Mouse (Mus musculus): ENCODE results near the gene Cby1. TPM values are rescaled to one million over a fixed set of nuclear protein-coding genes. Genes with fewer than 3 reads are reported as not detected.

Cby1 gene
- 59.9 and 60.3 TPM in 2 replicates for polyA plus RNA-seq (2016; fragmentation: Nextera tagmentation; extraction: Ambion mirVana)

DNA sequence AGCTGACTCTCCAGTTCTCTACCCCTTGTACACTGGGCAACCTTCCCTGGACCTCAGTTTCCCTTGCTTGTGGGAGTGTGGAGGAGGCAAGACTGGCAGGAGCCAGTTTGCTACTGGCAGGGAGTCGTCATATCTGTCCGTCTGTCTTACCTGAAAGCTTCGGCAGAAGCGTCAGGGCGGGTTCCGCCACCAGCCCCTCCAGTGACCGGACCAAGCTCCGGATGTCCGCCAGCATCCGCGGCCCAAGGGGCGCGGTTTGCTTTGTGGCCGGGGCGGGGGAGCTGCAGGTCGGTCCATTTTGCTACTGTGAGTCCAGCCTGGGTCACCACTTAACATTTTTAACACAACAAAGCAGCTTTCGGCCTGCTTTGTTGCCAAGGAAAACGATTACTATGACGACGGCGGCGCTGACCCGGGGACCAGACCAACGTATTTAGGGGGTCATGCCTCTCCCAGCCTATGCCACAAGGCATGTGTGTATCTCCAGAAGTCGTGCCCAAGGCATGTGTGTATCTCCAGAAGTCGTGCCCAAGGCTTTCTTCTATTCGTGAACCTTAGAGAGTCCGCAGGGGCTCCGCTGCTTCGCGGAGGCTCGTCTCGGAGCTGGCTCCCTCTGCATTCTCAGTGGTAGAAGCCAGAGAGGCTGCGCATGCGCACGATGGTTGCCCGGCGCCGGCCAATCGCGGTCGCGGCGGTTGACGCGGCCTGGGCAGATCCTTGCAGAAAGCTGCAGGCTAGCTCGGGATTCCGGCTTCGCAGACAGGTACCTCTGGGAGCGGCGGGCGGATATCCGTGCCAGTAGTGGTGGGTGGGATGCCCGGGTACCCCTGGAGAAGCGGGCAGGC is at the start of gene Cby1, which contains the start of gene Fam227a:
TSS of gene Cby1 (plus strand) at position 669 of the 845 bp plus-strand sequence.
TSS of gene Fam227a (minus strand) at position 426 of the 845 bp plus-strand sequence.
- under 1% methylated on average over 55 of the region's 55 CpGs for WGBS
- Histone ChIP-seq H3K27me3 (no peaks in the 10 kb centered on the region), H3K9me3 (no peaks in the 10 kb centered on the region; the same call in 1 of the 2 replicates), H3K4me2 (replicated peaks) (peak within 1 kb of the TSS; percentile 90), H3K9ac (peak within 1 kb of the TSS; percentile 77), H3K4me1 (peaks cover 9% of the 10 kb centered on the region), H3K36me3 (peaks cover 21% of the 10 kb centered on the region), H3K4me3 (peak within 1 kb of the TSS; percentile 61), H3K27ac (peak within 1 kb of the TSS; percentile 89)
- peak; percentile 50; the same call in 1 of the 2 replicates for ATAC-seq (ENCODE audit: insufficient number of reproducible peaks, insufficient read depth, low FRiP score, low TSS enrichment)

DNA sequence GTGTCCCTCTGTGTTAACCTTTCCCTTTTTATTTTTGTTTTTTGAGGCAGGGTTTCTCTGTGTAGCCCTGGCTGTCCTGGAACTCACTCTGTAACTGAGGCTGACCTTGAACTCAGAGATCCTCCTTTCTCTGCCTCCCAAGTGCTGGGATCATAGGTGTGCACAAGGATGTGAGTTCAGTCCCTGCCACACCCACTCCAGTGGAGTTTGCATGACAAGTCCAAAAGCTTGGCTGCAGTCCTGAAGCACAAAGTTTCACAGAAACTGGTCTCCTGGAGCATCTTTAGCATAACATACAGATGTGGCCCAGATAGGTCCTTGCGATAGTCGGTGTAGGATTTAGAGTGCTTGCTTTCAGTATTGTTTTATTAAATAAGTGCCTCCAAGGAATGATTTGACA is 49.8 kb upstream of the Cby1 start:
- Histone ChIP-seq H3K27me3 (peaks cover 10% of the 10 kb centered on the region), H3K4me1 (0 out of 2 replicates have a peak, but pooled peaks cover 4% of the 10 kb centered on the region), H3K9ac (no peak overlapping the region), H3K4me2 (replicated peaks) (no peak overlapping the region), H3K4me3 (no peak overlapping the region), H3K36me3 (peaks cover 10% of the 10 kb centered on the region; the same call in 1 of the 2 replicates), H3K9me3 (peaks cover 7% of the 10 kb centered on the region; the same call in 1 of the 2 replicates), H3K27ac (no peak overlapping the region)
- WGBS = 97% methylated on average over 2 of the region's 2 CpGs
- ATAC-seq (ENCODE audit: insufficient number of reproducible peaks, insufficient read depth, low FRiP score, low TSS enrichment) = no peak

DNA sequence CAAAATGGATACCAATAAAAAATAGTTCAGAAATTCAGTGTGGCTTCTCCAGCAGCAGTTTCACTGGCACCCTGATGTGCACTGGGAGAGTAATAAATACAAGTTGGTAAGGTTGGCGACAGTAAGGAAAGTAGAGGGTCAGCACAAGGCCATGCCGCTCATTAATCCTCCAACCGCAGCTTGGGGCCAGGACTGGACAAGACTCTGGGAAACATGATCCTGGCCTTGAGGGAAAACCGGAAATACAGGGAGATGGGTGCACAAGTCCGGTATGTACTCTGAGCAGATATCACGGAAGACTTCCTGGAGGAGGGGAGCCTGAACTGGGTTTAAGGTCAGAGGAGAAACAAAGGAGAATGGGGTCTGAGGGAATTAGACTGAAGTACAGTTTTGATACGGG is 43.5 kb upstream of the Cby1 start:
- Histone ChIP-seq H3K27me3 (no peaks in the 10 kb centered on the region), H3K4me3 (no peak overlapping the region), H3K4me2 (replicated peaks) (no peak overlapping the region), H3K36me3 (peaks cover 36% of the 10 kb centered on the region), H3K27ac (no peak overlapping the region), H3K9me3 (peaks cover 1% of the 10 kb centered on the region; the same call in 1 of the 2 replicates), H3K4me1 (no peaks in the 10 kb centered on the region), H3K9ac (no peak overlapping the region)
- WGBS = 84% methylated on average over 7 of the region's 7 CpGs
- ATAC-seq (ENCODE audit: insufficient number of reproducible peaks, insufficient read depth, low FRiP score, low TSS enrichment) = no peak

DNA sequence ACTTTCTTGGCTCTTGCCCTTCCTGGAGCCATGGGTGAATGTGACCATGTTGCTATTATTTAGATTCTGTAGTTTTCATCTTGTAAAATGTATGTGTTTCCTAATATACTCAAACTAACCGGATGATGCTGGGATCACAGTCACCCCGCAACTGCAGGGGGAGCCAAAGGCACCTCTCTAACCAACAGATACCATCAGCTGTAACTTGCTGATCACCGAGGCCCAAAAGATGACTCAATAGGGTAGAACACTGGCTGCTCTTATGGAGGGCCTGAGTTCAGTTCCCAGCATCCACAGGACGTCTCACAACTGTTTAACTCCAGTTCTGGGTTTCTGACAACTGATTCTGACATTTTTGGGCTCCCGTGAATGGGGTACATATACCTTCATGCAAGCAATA is 42.3 kb upstream of the Cby1 start:
- H3K36me3 ChIP-seq = peaks cover 38% of the 10 kb centered on the region
- H3K4me2 ChIP-seq (replicated peaks) = no peak overlapping the region
- H3K9me3 ChIP-seq = no peaks in the 10 kb centered on the region
- H3K4me1 ChIP-seq = no peaks in the 10 kb centered on the region
- H3K27ac ChIP-seq = no peak overlapping the region
- no peak overlapping the region for H3K4me3 ChIP-seq
- WGBS = 84% methylated on average over 5 of the region's 5 CpGs
- H3K27me3 ChIP-seq = no peaks in the 10 kb centered on the region
- no peak overlapping the region for H3K9ac ChIP-seq
- ATAC-seq (ENCODE audit: insufficient number of reproducible peaks, insufficient read depth, low FRiP score, low TSS enrichment) = no peak

DNA sequence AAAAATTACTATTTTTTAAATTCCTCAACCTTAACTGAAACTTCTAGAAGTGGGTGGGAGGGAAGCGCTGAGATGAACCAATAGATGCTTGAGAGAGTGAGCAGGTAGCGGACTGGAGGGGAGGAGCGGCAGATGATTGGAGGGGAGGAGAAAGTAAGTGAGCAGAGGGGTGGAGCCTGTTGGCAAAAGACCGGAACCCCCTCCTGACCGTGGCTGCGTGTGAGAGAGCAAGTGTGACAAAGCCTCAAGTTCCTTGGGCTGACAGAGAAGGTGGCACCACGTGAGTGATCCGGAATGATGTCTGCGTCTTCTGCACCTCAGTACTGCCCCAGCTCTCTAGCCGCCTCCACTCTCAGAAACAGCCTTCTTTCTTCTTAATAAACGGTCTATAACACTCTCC is 41.9 kb upstream of the Cby1 start:
- Histone ChIP-seq H3K4me2 (replicated peaks) (no peak overlapping the region), H3K27me3 (no peaks in the 10 kb centered on the region), H3K4me3 (no peak overlapping the region), H3K9me3 (no peaks in the 10 kb centered on the region), H3K36me3 (peaks cover 40% of the 10 kb centered on the region), H3K9ac (no peak overlapping the region), H3K4me1 (no peaks in the 10 kb centered on the region), H3K27ac (no peak overlapping the region)
- WGBS = 83% methylated on average over 11 of the region's 11 CpGs
- ATAC-seq (ENCODE audit: insufficient number of reproducible peaks, insufficient read depth, low FRiP score, low TSS enrichment) = no peak

DNA sequence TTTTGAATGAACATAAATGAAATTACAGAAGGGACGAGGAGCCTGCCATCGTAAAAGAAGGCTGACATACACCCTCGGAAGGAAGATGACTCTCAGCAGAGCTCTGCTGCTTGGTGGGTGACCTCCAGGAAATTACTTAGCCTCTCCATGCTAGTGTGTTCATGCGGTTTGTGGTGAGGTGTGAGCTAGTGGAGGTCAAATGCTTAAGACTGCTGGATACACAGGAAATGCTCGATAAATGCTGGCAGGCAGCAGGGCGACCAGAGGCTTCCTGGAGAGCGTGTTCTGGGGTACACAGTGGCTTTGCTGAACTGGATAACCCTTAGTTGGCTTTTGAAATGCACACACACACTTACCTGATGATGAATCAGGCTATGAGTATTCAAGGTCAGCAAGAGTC is 40.5 kb upstream of the Cby1 start:
- Histone ChIP-seq H3K36me3 (peaks cover 44% of the 10 kb centered on the region), H3K4me3 (no peak overlapping the region), H3K27me3 (no peaks in the 10 kb centered on the region), H3K27ac (no peak overlapping the region), H3K4me2 (replicated peaks) (no peak overlapping the region), H3K9ac (no peak overlapping the region), H3K9me3 (no peaks in the 10 kb centered on the region), H3K4me1 (no peaks in the 10 kb centered on the region)
- WGBS = 88% methylated on average over 7 of the region's 7 CpGs
- ATAC-seq (ENCODE audit: insufficient number of reproducible peaks, insufficient read depth, low FRiP score, low TSS enrichment) = no peak

DNA sequence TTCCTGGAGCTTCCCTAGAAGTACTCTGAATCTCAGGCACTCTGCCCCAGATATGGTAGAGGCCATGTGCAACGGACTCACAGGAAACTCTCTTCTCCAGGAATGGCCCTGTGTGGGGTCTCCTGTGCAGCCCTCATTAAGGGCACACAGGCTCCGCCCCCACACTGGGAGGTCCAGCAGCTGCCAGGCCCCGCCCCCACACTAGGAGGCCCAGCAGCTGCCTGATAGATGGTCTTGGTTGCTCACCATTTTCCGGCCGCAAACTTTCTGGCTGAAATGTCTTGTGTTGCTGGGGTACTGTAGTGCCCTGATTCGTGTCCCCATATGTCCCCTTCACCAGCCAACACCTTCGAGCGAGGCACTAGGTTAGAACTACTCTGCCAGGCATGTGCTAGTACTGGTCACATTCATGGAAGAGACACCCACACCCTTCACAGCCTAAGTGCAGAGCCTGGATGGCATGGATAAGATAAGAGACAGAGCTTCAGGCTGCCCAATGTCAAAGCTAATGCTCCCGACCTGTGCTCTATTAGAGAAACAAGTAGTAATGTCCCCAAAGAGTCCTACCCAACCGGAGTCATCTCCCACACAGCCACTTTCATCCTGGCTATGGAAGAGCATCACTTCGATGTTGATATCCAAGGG is 39.1 kb upstream of the Cby1 start:
- Histone ChIP-seq H3K9me3 (no peaks in the 10 kb centered on the region), H3K9ac (no peak overlapping the region), H3K27me3 (no peaks in the 10 kb centered on the region), H3K27ac (no peak overlapping the region), H3K4me1 (no peaks in the 10 kb centered on the region), H3K4me3 (no peak overlapping the region), H3K4me2 (replicated peaks) (no peak overlapping the region), H3K36me3 (peaks cover 44% of the 10 kb centered on the region)
- no peak for ATAC-seq (ENCODE audit: insufficient number of reproducible peaks, insufficient read depth, low FRiP score, low TSS enrichment)
- 86% methylated on average over 11 of the region's 11 CpGs for WGBS

DNA sequence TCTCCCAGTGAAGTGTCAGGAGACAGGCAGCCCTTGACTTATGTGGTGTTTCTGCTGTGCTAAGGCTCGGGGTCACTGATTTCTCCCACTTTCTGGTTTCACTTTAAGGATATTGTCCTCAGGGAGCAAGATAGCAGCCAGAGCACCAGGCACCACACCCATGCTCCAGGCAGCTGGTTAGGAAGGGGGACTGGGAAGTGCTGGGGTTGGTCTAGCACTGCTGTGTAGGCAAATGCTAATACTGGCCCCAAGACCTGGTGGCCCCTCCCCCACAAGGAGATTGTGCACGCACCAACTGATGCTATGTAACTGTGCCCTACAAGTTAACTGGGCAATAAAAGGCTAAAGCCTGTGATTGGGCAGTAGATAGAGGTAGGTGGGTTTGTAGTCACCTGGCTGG is 28.5 kb upstream of the Cby1 start:
- Histone ChIP-seq H3K9me3 (no peaks in the 10 kb centered on the region), H3K4me2 (replicated peaks) (no peak overlapping the region), H3K27me3 (no peaks in the 10 kb centered on the region), H3K4me1 (no peaks in the 10 kb centered on the region), H3K4me3 (no peak overlapping the region), H3K9ac (no peak overlapping the region), H3K27ac (no peak overlapping the region), H3K36me3 (peaks cover 62% of the 10 kb centered on the region)
- 70% methylated on average over 2 of the region's 2 CpGs for WGBS
- ATAC-seq (ENCODE audit: insufficient number of reproducible peaks, insufficient read depth, low FRiP score, low TSS enrichment) = no peak

DNA sequence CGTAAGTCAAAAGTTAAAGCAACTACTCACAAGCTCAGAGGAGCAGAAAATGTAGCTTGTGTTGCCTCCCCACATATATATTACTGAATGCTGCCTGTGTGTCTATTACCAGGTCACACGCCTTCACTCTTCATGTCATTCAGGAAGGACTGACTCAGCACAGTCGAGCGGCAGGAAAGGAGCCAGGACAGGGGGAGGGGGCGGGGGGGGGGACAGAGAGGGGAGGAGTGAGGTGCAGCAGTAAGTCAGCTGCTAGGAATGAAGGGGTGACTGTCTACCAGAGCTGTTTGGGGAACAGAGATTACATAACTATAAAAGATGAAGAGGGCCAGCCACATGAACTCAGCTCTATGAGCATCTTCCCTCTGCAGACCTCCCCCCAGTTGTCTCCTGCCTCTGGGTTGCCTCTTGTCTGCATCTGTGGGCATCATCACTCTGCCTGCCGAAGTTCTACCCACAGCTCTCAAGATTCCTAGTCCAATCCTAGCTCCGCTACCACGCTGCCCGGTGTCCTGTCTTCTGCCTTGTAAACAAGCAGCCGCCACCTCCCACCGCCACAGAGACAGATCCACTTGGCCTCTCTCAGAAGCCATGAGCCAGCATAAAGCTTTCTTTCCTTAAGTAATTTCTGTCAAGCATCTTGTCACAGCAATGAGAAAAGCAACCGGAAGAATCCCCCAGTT is 17.7 kb upstream of the Cby1 start:
- 64% methylated on average over 12 of the region's 12 CpGs for WGBS
- Histone ChIP-seq H3K4me2 (replicated peaks) (no peak overlapping the region), H3K4me1 (no peaks in the 10 kb centered on the region), H3K27me3 (no peaks in the 10 kb centered on the region), H3K9ac (no peak overlapping the region), H3K4me3 (no peak overlapping the region), H3K9me3 (no peaks in the 10 kb centered on the region), H3K27ac (no peak overlapping the region), H3K36me3 (peaks cover 24% of the 10 kb centered on the region)
- ATAC-seq (ENCODE audit: insufficient number of reproducible peaks, insufficient read depth, low FRiP score, low TSS enrichment) = no peak

DNA sequence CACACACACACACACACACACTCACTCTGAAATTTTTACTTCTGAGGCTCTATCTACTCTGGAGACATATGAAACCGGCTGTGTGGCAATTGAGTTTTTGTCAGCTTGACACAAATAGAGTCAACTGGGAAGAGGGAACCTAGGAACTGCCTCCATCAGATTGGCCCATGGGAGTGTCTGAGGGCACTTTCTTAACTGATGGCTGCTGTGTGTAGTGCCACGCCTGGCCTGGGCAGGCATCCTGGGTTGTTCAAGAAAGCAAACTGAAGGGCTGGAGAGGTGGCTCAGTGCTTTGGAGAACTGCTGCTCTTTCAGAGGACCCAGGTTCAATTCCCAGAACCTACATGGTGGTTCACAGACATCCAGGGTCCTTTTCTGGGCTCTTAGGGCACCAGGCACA is 13.5 kb upstream of the Cby1 start:
- Histone ChIP-seq H3K4me3 (no peak overlapping the region), H3K9ac (no peak overlapping the region), H3K36me3 (peaks cover 15% of the 10 kb centered on the region), H3K27ac (no peak overlapping the region), H3K9me3 (no peaks in the 10 kb centered on the region), H3K4me2 (replicated peaks) (no peak overlapping the region), H3K27me3 (no peaks in the 10 kb centered on the region), H3K4me1 (no peaks in the 10 kb centered on the region)
- ATAC-seq (ENCODE audit: insufficient number of reproducible peaks, insufficient read depth, low FRiP score, low TSS enrichment) = no peak
- 73% methylated on average over 2 of the region's 2 CpGs for WGBS

DNA sequence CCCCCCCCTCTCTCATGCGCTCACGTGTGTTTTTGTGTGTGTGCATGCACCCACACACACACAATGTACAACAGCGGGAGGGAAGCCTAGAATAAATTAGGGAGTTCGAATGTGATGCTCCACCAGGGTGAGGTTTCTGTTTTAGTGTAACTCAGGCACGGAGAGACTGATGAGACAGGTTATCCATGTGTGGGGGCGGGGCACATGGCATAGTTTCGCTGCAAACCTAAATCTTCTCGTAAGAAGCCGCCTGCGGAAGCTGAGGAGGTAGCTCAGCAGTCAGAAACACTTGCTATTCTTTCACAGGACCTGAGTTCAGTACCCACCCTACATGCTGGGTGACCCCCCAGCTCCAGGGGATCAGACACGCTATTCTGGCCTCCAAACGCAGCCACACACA is 10.9 kb upstream of the Cby1 start:
- no peaks in the 10 kb centered on the region for H3K4me1 ChIP-seq
- no peak for ATAC-seq (ENCODE audit: insufficient number of reproducible peaks, insufficient read depth, low FRiP score, low TSS enrichment)
- no peaks in the 10 kb centered on the region for H3K27me3 ChIP-seq
- H3K4me2 ChIP-seq (replicated peaks) = no peak overlapping the region
- 87% methylated on average over 12 of the region's 12 CpGs for WGBS
- H3K9me3 ChIP-seq = no peaks in the 10 kb centered on the region
- H3K4me3 ChIP-seq = no peak overlapping the region
- H3K9ac ChIP-seq = no peak overlapping the region
- H3K36me3 ChIP-seq = peaks cover 7% of the 10 kb centered on the region; the same call in 1 of the 2 replicates
- no peak overlapping the region for H3K27ac ChIP-seq

Data from embryonic facial prominence, embryonic 12.5 days (tissue).